Mouse (Mus musculus) hindbrain, postnatal 0 days (tissue): ENCODE measurements around the gene Cort. TPM values are rescaled to one million over a fixed set of nuclear protein-coding genes. Genes with fewer than 3 reads are reported as not detected.
"Not testable (repeated sequence)": the region's sequence is repeated elsewhere in the genome, so short reads cannot be mapped to it uniquely, and the experiment has no call there.

Experiments
- ATAC-seq: fragments of 200-750 bp; cut with Nextera tagmentation; 2 replicates; pipeline ENCODE4 v1.8.0; 2017; ENCODE audit warnings: mild to moderate bottlenecking, moderate TSS enrichment, moderate library complexity
- DNase-seq: peaks from one replicate; pipeline ENCODE4 v3.0.0-alpha.2; 2015; ENCODE audit warnings: low spot score
- H3K27ac ChIP-seq: fragments of 300-500 bp; sonication (generic); 2 replicates; pipeline ENCODE4 v1.5.1; 2014; ENCODE audit warnings: mild to moderate bottlenecking
- H3K27me3 ChIP-seq: fragments of 300-500 bp; sonication (generic); 2 replicates; pipeline ENCODE4 v1.6.1; 2014; ENCODE audit warnings: low read length, mixed read lengths; ENCODE audit not compliant: insufficient read depth
- H3K36me3 ChIP-seq: fragments of 300-500 bp; sonication (generic); 2 replicates; pipeline ENCODE4 v1.6.1; 2014; ENCODE audit warnings: low read length, mixed read lengths; ENCODE audit not compliant: insufficient read depth
- H3K4me1 ChIP-seq: fragments of 300-500 bp; sonication (generic); 2 replicates; pipeline ENCODE4 v1.6.1; 2014; ENCODE audit warnings: antibody characterized with exemption, low read length, mixed read lengths; ENCODE audit not compliant: insufficient read depth
- H3K4me2 ChIP-seq: fragments of 300-500 bp; sonication (generic); 2 replicates; pipeline ENCODE4 v1.6.1; 2014; ENCODE audit warnings: low read depth, mild to moderate bottlenecking, low read length, moderate library complexity, mixed read lengths
- H3K4me3 ChIP-seq: fragments of 300-500 bp; sonication (generic); 2 replicates; pipeline ENCODE4 v1.5.1; 2014; ENCODE audit warnings: low read length
- H3K9ac ChIP-seq: fragments of 300-500 bp; sonication (generic); replicated peaks from 2 replicates; pipeline ENCODE4 v1.6.1; 2014; ENCODE audit warnings: mild to moderate bottlenecking, low read length, moderate library complexity, mixed read lengths
- H3K9me3 ChIP-seq: fragments of 300-500 bp; sonication (generic); 2 replicates; pipeline ENCODE4 v1.6.1; 2016; ENCODE audit warnings: low read length, mixed read lengths
- CTCF ChIP-seq: IDR thresholded peaks from 2 replicates; pipeline ENCODE4 v1.5.1; 2016; ENCODE audit warnings: antibody characterized with exemption, control low read depth, low read depth
- WGBS: fragments of 180-500 bp; shearing (Covaris S2); extraction: QIAGEN DNeasy Blood & Tissue Kit; methylation state at CpG from one replicate; pipeline ENCODE4 v1.1.7; 2014; 5-methylcytosine and 5-hydroxymethylcytosine counted together
- polyA plus RNA-seq: library from polyadenylated mRNA; unstranded; fragments of >200 nt; fragmentation: Nextera tagmentation; extraction: Ambion mirVana; gene quantifications from 2 replicates; pipeline ENCODE4 v1.2.1, GENCODE M21; 2015
- total RNA-seq: library from RNA; depleted of rRNA; stranded (reverse); fragments of >200 nt; gene quantifications from 2 replicates; pipeline ENCODE4 v1.2.3, GENCODE M21; 2014; rRNA removed

The Cort gene
- total RNA-seq (2.7 TPM in 1 of 2 replicates, not detected in the other), polyA plus RNA-seq (0.38 and 0.93 TPM in 2 replicates)

GRCm38 (mm10) chr4:149126663-149127062 is at the start of gene Cort:
TSS of gene Cort (minus strand) at chr4:149126763.
- Histone ChIP-seq H3K27me3 (no peaks in the 10 kb centered on the region), H3K27ac (no peak within 1 kb of the TSS), H3K4me1 (no peaks in the 10 kb centered on the region), H3K9me3 (no peaks in the 10 kb centered on the region), H3K9ac (no peak within 1 kb of the TSS), H3K4me2 (no peak within 1 kb of the TSS), H3K36me3 (no peaks in the 10 kb centered on the region), H3K4me3 (no peak within 1 kb of the TSS)
- no peak for DNase-seq
- 82% methylated on average over 11 of the region's 11 CpGs for WGBS
- no peak for TF ChIP-seq CTCF
- ATAC-seq: no peak

DNA sequence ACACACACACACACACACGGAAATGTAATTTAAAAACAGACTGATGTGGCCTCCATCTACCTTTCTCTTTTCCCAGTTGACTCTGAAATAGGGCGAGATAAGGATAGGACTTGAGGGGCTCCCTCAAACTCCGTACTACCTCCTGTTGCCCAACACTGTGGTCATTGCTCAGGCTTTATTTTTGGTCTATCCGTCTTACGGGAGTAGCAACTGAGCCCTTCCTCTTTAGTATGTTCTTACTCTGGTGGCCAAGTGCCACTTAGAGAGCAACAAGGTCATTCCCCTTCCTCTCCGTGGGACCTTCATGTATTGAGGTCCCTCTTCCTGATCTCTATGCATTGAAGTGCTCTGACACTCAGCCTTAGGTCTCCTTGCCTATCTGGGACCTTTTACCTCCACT is 47.1 kb upstream of the Cort start:
- 88% methylated on average over 6 of the region's 6 CpGs for WGBS
- ATAC-seq: no peak
- Histone ChIP-seq H3K9me3 (no peaks in the 10 kb centered on the region), H3K27me3 (no peaks in the 10 kb centered on the region), H3K27ac (peak overlapping the region; percentile 20; the same call in 1 of the 2 replicates), H3K9ac (no peak overlapping the region; the same call in 1 of the 2 replicates), H3K4me2 (no peak overlapping the region), H3K4me1 (0 out of 2 replicates have a peak, but pooled peaks cover 3% of the 10 kb centered on the region), H3K4me3 (no peak overlapping the region), H3K36me3 (peaks cover 9% of the 10 kb centered on the region)
- DNase-seq: no peak
- TF ChIP-seq CTCF: no peak

GRCm38 (mm10) chr4:149172666-149173065 is 46.1 kb upstream of the Cort start:
- H3K4me1 ChIP-seq: 0 out of 2 replicates have a peak, but pooled peaks cover 3% of the 10 kb centered on the region
- H3K36me3 ChIP-seq: peaks cover 4% of the 10 kb centered on the region; the same call in 1 of the 2 replicates
- H3K9me3 ChIP-seq: no peaks in the 10 kb centered on the region
- DNase-seq: peak; percentile 49
- H3K9ac ChIP-seq: no peak overlapping the region
- peak overlapping the region; percentile 65 for H3K27ac ChIP-seq
- H3K4me2 ChIP-seq: no peak overlapping the region
- no peaks in the 10 kb centered on the region for H3K27me3 ChIP-seq
- H3K4me3 ChIP-seq: no peak overlapping the region
- no peak for ATAC-seq
- TF ChIP-seq CTCF: no peak
- 44% methylated on average over 2 of the region's 2 CpGs for WGBS

GRCm38 (mm10) chr4:149172083-149172482 is 45.5 kb upstream of the Cort start:
- Histone ChIP-seq H3K4me3 (no peak overlapping the region), H3K4me1 (0 out of 2 replicates have a peak, but pooled peaks cover 3% of the 10 kb centered on the region), H3K36me3 (peaks cover 4% of the 10 kb centered on the region; the same call in 1 of the 2 replicates), H3K27ac (peak overlapping the region; percentile 65), H3K27me3 (no peaks in the 10 kb centered on the region), H3K4me2 (no peak overlapping the region), H3K9ac (no peak overlapping the region), H3K9me3 (no peaks in the 10 kb centered on the region)
- WGBS: 94% methylated on average over 5 of the region's 5 CpGs
- DNase-seq: no peak
- no peak for TF ChIP-seq CTCF
- ATAC-seq: no peak

DNA sequence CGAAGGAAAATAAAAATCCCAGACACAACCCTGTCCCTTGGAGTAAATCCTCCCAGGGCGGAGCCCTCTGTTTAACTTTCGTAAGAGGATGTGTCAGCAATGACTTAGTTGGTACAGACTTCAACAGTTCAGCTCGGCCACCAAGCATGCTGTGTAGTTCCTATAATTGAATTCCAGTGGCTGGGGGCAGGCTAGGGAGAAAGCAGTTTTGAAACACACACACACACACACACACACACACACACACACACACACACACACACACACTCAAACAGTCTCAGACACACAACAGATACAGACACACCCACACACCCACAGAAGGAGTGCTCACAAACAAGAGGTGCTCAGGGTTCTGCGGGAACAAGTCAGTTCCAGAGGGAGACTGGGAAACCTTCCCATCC is 45.0 kb upstream of the Cort start:
- TF ChIP-seq CTCF: no peak
- no peak overlapping the region for H3K4me3 ChIP-seq
- H3K27me3 ChIP-seq: no peaks in the 10 kb centered on the region
- H3K4me2 ChIP-seq: no peak overlapping the region
- H3K9me3 ChIP-seq: no peaks in the 10 kb centered on the region
- no peak for ATAC-seq
- 0 out of 2 replicates have a peak, but pooled peaks cover 3% of the 10 kb centered on the region for H3K4me1 ChIP-seq
- H3K27ac ChIP-seq: no peak overlapping the region
- peaks cover 2% of the 10 kb centered on the region; the same call in 1 of the 2 replicates for H3K36me3 ChIP-seq
- H3K9ac ChIP-seq: no peak overlapping the region
- no peak for DNase-seq
- 72% methylated on average over 5 of the region's 5 CpGs for WGBS

DNA sequence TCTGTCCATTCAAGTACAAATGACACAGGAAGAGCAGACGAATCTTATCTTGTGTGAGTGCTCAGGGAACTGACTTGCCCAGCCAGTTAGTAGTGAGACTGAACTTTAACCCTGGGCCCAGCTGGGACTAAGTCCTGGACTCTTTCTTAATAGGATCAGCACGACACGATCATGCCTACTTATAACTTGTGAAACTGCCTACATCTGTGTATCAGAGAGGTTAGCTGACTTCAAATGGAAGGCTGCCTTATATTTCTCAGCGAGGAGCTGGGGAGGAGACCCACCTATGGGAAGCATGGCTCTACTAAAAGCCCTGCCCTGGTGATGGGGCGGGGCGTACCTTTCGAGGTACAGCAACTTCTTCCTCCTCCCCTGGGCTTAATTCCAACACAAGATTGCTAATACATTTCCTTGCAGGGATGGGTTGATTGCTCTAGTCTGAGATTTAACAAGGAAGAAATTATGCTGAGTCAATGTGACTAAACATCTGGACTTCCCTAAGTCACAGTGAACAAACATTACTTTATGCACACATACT is 43.9 kb upstream of the Cort start:
- ATAC-seq (no peak), DNase-seq (no peak)
- TF ChIP-seq CTCF: no peak
- WGBS: 65% methylated on average over 7 of the region's 7 CpGs
- Histone ChIP-seq H3K4me3 (no peak overlapping the region), H3K4me2 (no peak overlapping the region), H3K27ac (no peak overlapping the region), H3K4me1 (peaks cover 4% of the 10 kb centered on the region; the same call in 1 of the 2 replicates), H3K36me3 (no peaks in the 10 kb centered on the region), H3K9me3 (no peaks in the 10 kb centered on the region), H3K9ac (no peak overlapping the region), H3K27me3 (no peaks in the 10 kb centered on the region)

DNA sequence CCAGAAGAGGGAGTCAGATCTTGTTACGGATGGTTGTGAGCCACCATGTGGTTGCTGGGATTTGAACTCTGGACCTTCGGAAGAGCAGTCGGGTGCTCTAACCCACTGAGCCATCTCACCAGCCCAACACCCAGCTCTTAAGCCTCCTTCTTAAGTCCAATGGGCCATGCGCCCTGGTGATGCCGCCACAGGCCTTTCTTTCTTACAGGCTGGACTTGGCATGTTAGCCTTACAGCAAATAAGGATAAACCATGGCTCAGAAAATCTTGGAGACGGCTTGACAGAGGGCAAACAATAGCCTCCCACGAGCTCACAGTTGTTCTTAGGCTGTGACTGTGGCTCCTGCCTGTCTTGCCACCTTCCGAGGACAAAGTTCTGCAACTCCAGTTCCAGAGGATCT is 43.4 kb upstream of the Cort start:
- not testable (repeated sequence) for ATAC-seq, H3K27ac ChIP-seq

More for the DNA sequence above, 43.4 kb upstream of the Cort start:
- H3K4me1 ChIP-seq, DNase-seq, H3K27me3 ChIP-seq, H3K36me3 ChIP-seq, H3K4me3 ChIP-seq, H3K9me3 ChIP-seq, H3K4me2 ChIP-seq, H3K9ac ChIP-seq: not testable (repeated sequence)
- 64% methylated on average over 7 of the region's 8 CpGs for WGBS
